Mouse (Mus musculus) embryonic facial prominence, embryonic 13.5 days (tissue): ENCODE results near the gene Gm6351. TPM values are rescaled to one million over a fixed set of nuclear protein-coding genes. Genes with fewer than 3 reads are reported as not detected.
"Not testable (repeated sequence)": the region's sequence is repeated elsewhere in the genome, so short reads cannot be mapped to it uniquely, and the experiment has no call there.

Experiments used
- ATAC-seq: fragments of 200-750 bp; cut with Nextera tagmentation; 2 replicates; pipeline ENCODE4 v1.8.0; 2017; ENCODE audit warnings: low read depth; ENCODE audit not compliant: insufficient number of reproducible peaks, insufficient read depth, low FRiP score, low TSS enrichment
- H3K27ac ChIP-seq: fragments of 300-500 bp; sonication (generic); 2 replicates; pipeline ENCODE4 v1.5.1; 2015; ENCODE audit warnings: moderate library complexity, mild to moderate bottlenecking, inconsistent platforms
- H3K27me3 ChIP-seq: fragments of 300-500 bp; sonication (generic); 2 replicates; pipeline ENCODE4 v1.6.1; 2015; ENCODE audit warnings: mild to moderate bottlenecking, inconsistent platforms
- H3K36me3 ChIP-seq: fragments of 300-500 bp; sonication (generic); 2 replicates; pipeline ENCODE4 v1.6.1; 2015; ENCODE audit warnings: mild to moderate bottlenecking, inconsistent platforms
- H3K4me1 ChIP-seq: fragments of 300-500 bp; sonication (generic); 2 replicates; pipeline ENCODE4 v1.6.1; 2015; ENCODE audit warnings: inconsistent platforms
- H3K4me2 ChIP-seq: fragments of 300-500 bp; sonication (generic); 2 replicates; pipeline ENCODE4 v1.6.1; 2015; ENCODE audit warnings: moderate library complexity, mild to moderate bottlenecking, inconsistent platforms
- H3K4me3 ChIP-seq: fragments of 300-500 bp; sonication (generic); 2 replicates; pipeline ENCODE4 v1.5.1; 2015; ENCODE audit warnings: mild to moderate bottlenecking, inconsistent platforms
- H3K9ac ChIP-seq: fragments of 300-500 bp; sonication (generic); 2 replicates; pipeline ENCODE4 v1.6.1; 2015; ENCODE audit warnings: mild to moderate bottlenecking, inconsistent platforms
- H3K9me3 ChIP-seq: fragments of 300-500 bp; sonication (generic); 2 replicates; pipeline ENCODE4 v1.6.1; 2016; ENCODE audit warnings: inconsistent platforms
- WGBS: fragments of 180-500 bp; shearing (Covaris S2); methylation state at CpG from one replicate; pipeline ENCODE4 v1.1.7; 2015; ENCODE audit warnings: mixed read lengths; 5-methylcytosine and 5-hydroxymethylcytosine counted together
- polyA plus RNA-seq: library from polyadenylated mRNA; unstranded; fragments of >200 nt; fragmentation: Nextera tagmentation; extraction: Ambion mirVana; gene quantifications from 2 replicates; pipeline ENCODE4 v1.2.1, GENCODE M21; 2015

Gene Gm6351
- polyA plus RNA-seq = not detected in 2 replicates

GRCm38 (mm10) chr5:94076085-94076484 is at the start of gene Gm6351:
Gene Gm6351, plus strand, starts transcription at chr5:94076385.
- not testable (repeated sequence) for H3K4me3 ChIP-seq, H3K27me3 ChIP-seq, H3K4me2 ChIP-seq, H3K4me1 ChIP-seq, H3K36me3 ChIP-seq, H3K9ac ChIP-seq, H3K9me3 ChIP-seq, H3K27ac ChIP-seq, ATAC-seq
- WGBS = no CpG with 5 or more reads among the region's 3 CpGs

- not testable (repeated sequence) for H3K9me3 ChIP-seq, H3K27ac ChIP-seq, H3K36me3 ChIP-seq, H3K4me1 ChIP-seq, H3K9ac ChIP-seq, ATAC-seq, H3K4me3 ChIP-seq, H3K27me3 ChIP-seq, H3K4me2 ChIP-seq
- no CpG with 5 or more reads among the region's 1 CpGs for WGBS
Measured at GRCm38 (mm10) chr5:94070445-94070844, 5.7 kb upstream of the Gm6351 start, which contains the start of gene BC061212. Gene BC061212, minus strand, starts transcription at chr5:94070545.

Other genes with a start within 250 kb of the Gm6351 start
- not detected in 2 replicates for gene Gm7792, start 232.6 kb upstream of the Gm6351 start, polyA plus RNA-seq
- not detected in 2 replicates for gene Gm16429, start 147.3 kb upstream of the Gm6351 start, polyA plus RNA-seq
- not detected in 2 replicates for gene BC061212, start 5.8 kb upstream of the Gm6351 start, polyA plus RNA-seq
- not detected in 2 replicates for gene Gm3106, start 141.6 kb downstream of the Gm6351 start, polyA plus RNA-seq
- not detected in 2 replicates for gene A430089I19Rik, start 230.4 kb downstream of the Gm6351 start, polyA plus RNA-seq
- gene Gm6502, start 238.1 kb downstream of the Gm6351 start, polyA plus RNA-seq = not detected in 2 replicates